Mouse (Mus musculus): Measurements from ENCODE around the gene Npw. TPM values are rescaled to one million over a fixed set of nuclear protein-coding genes. Genes with fewer than 3 reads are reported as not detected.

Gene Npw
- 0.30 and 0.56 TPM in 2 replicates for polyA plus RNA-seq (2015; fragmentation: Nextera tagmentation; extraction: Ambion mirVana)

- peak within 1 kb of the TSS; percentile 62 for H3K9ac ChIP-seq
Observed at GRCm38 (mm10) chr17:24658017-24658758, at the start of gene Npw. TSS of gene Npw (minus strand) at chr17:24658457.

GRCm38 (mm10) chr17:24707801-24708425, 49.7 kb upstream of the Npw start:
- H3K4me3 ChIP-seq (replicated peaks), result peak overlapping the region; percentile 80
- H3K27ac ChIP-seq, result peak overlapping the region; percentile 83
- WGBS, result 3% methylated on average over 24 of the region's 24 CpGs
- peaks cover 6% of the 10 kb centered on the region; the same call in 1 of the 2 replicates for H3K4me1 ChIP-seq (replicated peaks)
- H3K36me3 ChIP-seq, result peaks cover 8% of the 10 kb centered on the region
- peak overlapping the region; percentile 81 for H3K4me2 ChIP-seq (replicated peaks)
- ATAC-seq, result peak; percentile 71
- H3K9ac ChIP-seq, result peak overlapping the region; percentile 77
- no peaks in the 10 kb centered on the region for H3K9me3 ChIP-seq
- no peaks in the 10 kb centered on the region for H3K27me3 ChIP-seq (replicated peaks)

More at GRCm38 (mm10) chr17:24658017-24658758, at the start of gene Npw:
- WGBS, result 2% methylated on average over 47 of the region's 47 CpGs
- H3K4me2 ChIP-seq (replicated peaks), result peak within 1 kb of the TSS; percentile 96
- H3K36me3 ChIP-seq, result no peaks in the 10 kb centered on the region
- H3K27me3 ChIP-seq (replicated peaks), result peaks cover 40% of the 10 kb centered on the region
- peak; percentile 52 for ATAC-seq
- no peaks in the 10 kb centered on the region for H3K9me3 ChIP-seq
- no peak within 1 kb of the TSS for H3K27ac ChIP-seq
- H3K4me3 ChIP-seq (replicated peaks), result peak within 1 kb of the TSS; percentile 43
- H3K4me1 ChIP-seq (replicated peaks), result peaks cover 12% of the 10 kb centered on the region

- peaks cover 6% of the 10 kb centered on the region; the same call in 1 of the 2 replicates for H3K4me1 ChIP-seq (replicated peaks)
- H3K4me3 ChIP-seq (replicated peaks), result peak within 1 kb of the TSS; percentile 80
- peak; percentile 91 for ATAC-seq
- peaks cover 11% of the 10 kb centered on the region for H3K36me3 ChIP-seq
- 3% methylated on average over 32 of the region's 32 CpGs for WGBS
- H3K4me2 ChIP-seq (replicated peaks), result peak within 1 kb of the TSS; percentile 81
- H3K9ac ChIP-seq, result peak within 1 kb of the TSS; percentile 77
- peak within 1 kb of the TSS; percentile 83 for H3K27ac ChIP-seq
- H3K9me3 ChIP-seq, result no peaks in the 10 kb centered on the region
- no peaks in the 10 kb centered on the region for H3K27me3 ChIP-seq (replicated peaks)
Observed at GRCm38 (mm10) chr17:24706982-24707800, 48.9 kb upstream of the Npw start, which contains the start of gene Tbl3. TSS of gene Tbl3 (minus strand) at chr17:24707660.

GRCm38 (mm10) chr17:24705821-24706220, 47.6 kb upstream of the Npw start:
- no peak for ATAC-seq
- Histone ChIP-seq H3K36me3 (peaks cover 24% of the 10 kb centered on the region), H3K4me1 (replicated peaks) (peaks cover 6% of the 10 kb centered on the region; the same call in 1 of the 2 replicates), H3K4me2 (replicated peaks) (no peak overlapping the region), H3K4me3 (replicated peaks) (no peak overlapping the region), H3K27ac (no peak overlapping the region), H3K9me3 (no peaks in the 10 kb centered on the region), H3K27me3 (replicated peaks) (no peaks in the 10 kb centered on the region), H3K9ac (no peak overlapping the region)
- WGBS, result 90% methylated on average over 3 of the region's 3 CpGs

GRCm38 (mm10) chr17:24701251-24701650, 43.0 kb upstream of the Npw start:
- Histone ChIP-seq H3K4me1 (replicated peaks) (peaks cover 22% of the 10 kb centered on the region), H3K27ac (no peak overlapping the region), H3K36me3 (peaks cover 35% of the 10 kb centered on the region), H3K9me3 (no peaks in the 10 kb centered on the region), H3K27me3 (replicated peaks) (no peaks in the 10 kb centered on the region), H3K4me2 (replicated peaks) (no peak overlapping the region), H3K9ac (no peak overlapping the region), H3K4me3 (replicated peaks) (no peak overlapping the region)
- 86% methylated on average over 9 of the region's 9 CpGs for WGBS
- no peak for ATAC-seq

- no peaks in the 10 kb centered on the region for H3K9me3 ChIP-seq
- no peaks in the 10 kb centered on the region for H3K27me3 ChIP-seq (replicated peaks)
- ATAC-seq, result peak; percentile 24; the same call in 1 of the 2 replicates
- H3K36me3 ChIP-seq, result peaks cover 34% of the 10 kb centered on the region
- WGBS, result 59% methylated on average over 2 of the region's 2 CpGs
- H3K27ac ChIP-seq, result peak overlapping the region; percentile 22; the same call in 1 of the 2 replicates
- no peak overlapping the region for H3K9ac ChIP-seq
- no peak overlapping the region for H3K4me3 ChIP-seq (replicated peaks)
- peaks cover 26% of the 10 kb centered on the region for H3K4me1 ChIP-seq (replicated peaks)
- H3K4me2 ChIP-seq (replicated peaks), result peak overlapping the region; percentile 35
Observed at GRCm38 (mm10) chr17:24699473-24699872, 41.2 kb upstream of the Npw start.

- no peak for ATAC-seq
- H3K36me3 ChIP-seq, result peaks cover 26% of the 10 kb centered on the region
- H3K4me3 ChIP-seq (replicated peaks), result no peak overlapping the region
- peak overlapping the region; percentile 35 for H3K4me2 ChIP-seq (replicated peaks)
- no peaks in the 10 kb centered on the region for H3K27me3 ChIP-seq (replicated peaks)
- no peaks in the 10 kb centered on the region for H3K9me3 ChIP-seq
- WGBS, result 73% methylated on average over 9 of the region's 9 CpGs
- peaks cover 26% of the 10 kb centered on the region for H3K4me1 ChIP-seq (replicated peaks)
- H3K9ac ChIP-seq, result 0 out of 2 replicates have a peak overlapping the region, but pooled peaks have one; percentile 6
- peak overlapping the region; percentile 45 for H3K27ac ChIP-seq
Observed at GRCm38 (mm10) chr17:24698715-24699114, 40.5 kb upstream of the Npw start.

GRCm38 (mm10) chr17:24697985-24698384, 39.7 kb upstream of the Npw start:
- Histone ChIP-seq H3K4me3 (replicated peaks) (no peak overlapping the region), H3K4me1 (replicated peaks) (peaks cover 26% of the 10 kb centered on the region), H3K36me3 (peaks cover 26% of the 10 kb centered on the region), H3K27ac (peak overlapping the region; percentile 45), H3K9ac (0 out of 2 replicates have a peak overlapping the region, but pooled peaks have one; percentile 6), H3K9me3 (no peaks in the 10 kb centered on the region), H3K4me2 (replicated peaks) (peak overlapping the region; percentile 35), H3K27me3 (replicated peaks) (no peaks in the 10 kb centered on the region)
- 22% methylated on average over 5 of the region's 5 CpGs for WGBS
- peak; percentile 16 for ATAC-seq

- H3K27ac ChIP-seq, result peak within 1 kb of the TSS; percentile 91
- H3K9ac ChIP-seq, result peak within 1 kb of the TSS; percentile 84
- H3K4me1 ChIP-seq (replicated peaks), result peaks cover 26% of the 10 kb centered on the region
- peak; percentile 93 for ATAC-seq
- peak within 1 kb of the TSS; percentile 91 for H3K4me2 ChIP-seq (replicated peaks)
- H3K36me3 ChIP-seq, result peaks cover 13% of the 10 kb centered on the region; the same call in 1 of the 2 replicates
- peak within 1 kb of the TSS; percentile 80 for H3K4me3 ChIP-seq (replicated peaks)
- H3K9me3 ChIP-seq, result no peaks in the 10 kb centered on the region
- under 1% methylated on average over 69 of the region's 76 CpGs for WGBS
- peaks cover under 1% of the 10 kb centered on the region; the same call in 1 of the 2 replicates for H3K27me3 ChIP-seq (replicated peaks)
Observed at GRCm38 (mm10) chr17:24696011-24696697, 37.9 kb upstream of the Npw start, which contains the start of the genes Gfer and Noxo1. TSS of gene Gfer (minus strand) at chr17:24696156. TSS of gene Noxo1 (plus strand) at chr17:24696234.

GRCm38 (mm10) chr17:24695326-24696010, 37.2 kb upstream of the Npw start:
- Histone ChIP-seq H3K27me3 (replicated peaks) (peaks cover 7% of the 10 kb centered on the region), H3K9me3 (no peaks in the 10 kb centered on the region), H3K9ac (peak overlapping the region; percentile 84), H3K4me1 (replicated peaks) (peaks cover 26% of the 10 kb centered on the region), H3K4me3 (replicated peaks) (peak overlapping the region; percentile 80), H3K4me2 (replicated peaks) (peak overlapping the region; percentile 91), H3K36me3 (0 out of 2 replicates have a peak, but pooled peaks cover 7% of the 10 kb centered on the region), H3K27ac (peak overlapping the region; percentile 91)
- no peak; the same call in 1 of the 2 replicates for ATAC-seq
- 6% methylated on average over 51 of the region's 51 CpGs for WGBS

GRCm38 (mm10) chr17:24692385-24692784, 34.1 kb upstream of the Npw start:
- Histone ChIP-seq H3K9me3 (no peaks in the 10 kb centered on the region), H3K9ac (no peak overlapping the region), H3K27ac (no peak overlapping the region), H3K4me3 (replicated peaks) (no peak overlapping the region), H3K27me3 (replicated peaks) (peaks cover 38% of the 10 kb centered on the region), H3K4me2 (replicated peaks) (no peak overlapping the region), H3K36me3 (no peaks in the 10 kb centered on the region), H3K4me1 (replicated peaks) (peaks cover 23% of the 10 kb centered on the region)
- ATAC-seq, result no peak
- WGBS, result 84% methylated on average over 5 of the region's 5 CpGs

All from intestine, embryonic 15.5 days (tissue).